Mouse (Mus musculus): ENCODE measurements around the gene Ccdc153. TPM values are rescaled to one million over a fixed set of nuclear protein-coding genes. Genes with fewer than 3 reads are reported as not detected.

Gene Ccdc153
- polyA plus RNA-seq, 1 experiment from 2014 or later, result not detected

DNA sequence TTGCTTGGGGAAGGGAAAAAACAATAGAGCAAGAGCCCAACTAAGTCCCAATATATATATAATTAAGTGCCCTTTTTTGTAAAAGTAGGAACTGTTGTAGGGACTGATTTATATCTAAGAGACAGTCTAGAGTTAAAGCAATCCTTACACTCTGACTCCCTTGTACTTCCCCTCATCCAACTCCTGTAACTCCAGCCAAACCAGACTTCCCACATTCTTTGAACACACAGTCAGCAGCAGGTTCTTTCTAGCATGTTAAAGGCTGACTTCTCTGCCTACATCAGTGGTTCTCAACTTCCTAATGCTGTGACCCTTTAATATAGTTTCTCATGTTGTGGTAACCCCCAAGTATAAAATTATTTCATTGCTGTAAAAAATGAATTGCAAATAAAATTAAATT, 40.9 kb upstream of the Ccdc153 start:
- H3K36me3 ChIP-seq (ENCODE audit: insufficient read depth, low read length), result 0 out of 2 replicates have a peak, but pooled peaks cover 16% of the 10 kb centered on the region
- peak; percentile 11 for DNase-seq (ENCODE audit: low spot score)
- H3K27me3 ChIP-seq (ENCODE audit: insufficient read depth, low read length), result no peaks in the 10 kb centered on the region
- peak overlapping the region; percentile 22; the same call in 1 of the 2 replicates for H3K27ac ChIP-seq
- no peak for ATAC-seq (replicated peaks; ENCODE audit: low FRiP score, low read depth)
- H3K4me3 ChIP-seq (replicated peaks; ENCODE audit: low read depth, low read length), result no peak overlapping the region
- H3K4me1 ChIP-seq (replicated peaks; ENCODE audit: insufficient read depth, low read length), result no peaks in the 10 kb centered on the region
- no peak overlapping the region for H3K4me2 ChIP-seq (ENCODE audit: low read length)
- no peak for TF ChIP-seq CTCF (IDR thresholded peaks at IDR 0.05; ENCODE audit: low read depth)
- H3K9me3 ChIP-seq (replicated peaks; ENCODE audit: low read length), result no peaks in the 10 kb centered on the region
- H3K9ac ChIP-seq (ENCODE audit: low read depth, low read length), result no peak overlapping the region

- Histone ChIP-seq H3K9me3 (replicated peaks; ENCODE audit: low read length) (no peaks in the 10 kb centered on the region), H3K4me3 (replicated peaks; ENCODE audit: low read depth, low read length) (no peak overlapping the region), H3K27me3 (ENCODE audit: insufficient read depth, low read length) (no peaks in the 10 kb centered on the region), H3K36me3 (ENCODE audit: insufficient read depth, low read length) (0 out of 2 replicates have a peak, but pooled peaks cover 16% of the 10 kb centered on the region), H3K4me1 (replicated peaks; ENCODE audit: insufficient read depth, low read length) (no peaks in the 10 kb centered on the region), H3K9ac (ENCODE audit: low read depth, low read length) (no peak overlapping the region), H3K4me2 (ENCODE audit: low read length) (no peak overlapping the region), H3K27ac (no peak overlapping the region)
- no peak for TF ChIP-seq CTCF (IDR thresholded peaks at IDR 0.05; ENCODE audit: low read depth)
- no peak for ATAC-seq (replicated peaks; ENCODE audit: low FRiP score, low read depth)
- DNase-seq (ENCODE audit: low spot score), result no peak
- 52% methylated on average over 3 of the region's 3 CpGs for WGBS
Observed at GRCm38 (mm10) chr9:44200458-44200857, 40.0 kb upstream of the Ccdc153 start.

- DNase-seq (ENCODE audit: low spot score), result no peak
- 94% methylated on average over 2 of the region's 2 CpGs for WGBS
Observed at GRCm38 (mm10) chr9:44207840-44208239, 32.6 kb upstream of the Ccdc153 start.

DNA sequence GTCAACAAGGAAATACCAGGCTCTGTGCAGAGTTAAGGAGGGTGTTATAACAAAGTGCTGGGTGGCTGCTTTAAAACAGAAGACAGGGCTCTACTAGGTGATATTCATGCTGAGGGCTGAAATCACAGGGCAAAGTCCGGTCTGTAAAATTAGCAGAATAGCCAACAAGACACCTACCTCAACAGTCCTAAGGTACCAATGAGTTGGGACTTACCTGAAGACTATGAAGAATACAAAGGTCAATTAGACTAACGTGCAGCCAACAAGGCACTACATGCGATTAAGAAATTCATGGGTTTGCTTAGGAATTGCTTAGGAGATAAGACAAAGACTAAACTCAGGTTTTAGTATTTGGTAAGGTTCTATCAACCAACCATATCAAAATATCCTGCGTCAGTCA, 31.1 kb upstream of the Ccdc153 start:
- no peak overlapping the region for H3K9ac ChIP-seq (ENCODE audit: low read depth, low read length)
- no peak for TF ChIP-seq CTCF (IDR thresholded peaks at IDR 0.05; ENCODE audit: low read depth)
- H3K4me1 ChIP-seq (replicated peaks; ENCODE audit: insufficient read depth, low read length), result no peaks in the 10 kb centered on the region
- no peaks in the 10 kb centered on the region for H3K36me3 ChIP-seq (ENCODE audit: insufficient read depth, low read length)
- H3K4me2 ChIP-seq (ENCODE audit: low read length), result no peak overlapping the region
- H3K27ac ChIP-seq, result no peak overlapping the region
- no peak for ATAC-seq (replicated peaks; ENCODE audit: low FRiP score, low read depth)
- WGBS, result 98% methylated on average over 4 of the region's 4 CpGs
- no peak overlapping the region for H3K4me3 ChIP-seq (replicated peaks; ENCODE audit: low read depth, low read length)
- no peaks in the 10 kb centered on the region for H3K27me3 ChIP-seq (ENCODE audit: insufficient read depth, low read length)
- H3K9me3 ChIP-seq (replicated peaks; ENCODE audit: low read length), result no peaks in the 10 kb centered on the region
- DNase-seq (ENCODE audit: low spot score), result no peak

More at GRCm38 (mm10) chr9:44207840-44208239, 32.6 kb upstream of the Ccdc153 start:
- H3K4me3 ChIP-seq (replicated peaks; ENCODE audit: low read depth, low read length), result no peak overlapping the region
- H3K4me2 ChIP-seq (ENCODE audit: low read length), result no peak overlapping the region
- no peaks in the 10 kb centered on the region for H3K9me3 ChIP-seq (replicated peaks; ENCODE audit: low read length)
- no peak for TF ChIP-seq CTCF (IDR thresholded peaks at IDR 0.05; ENCODE audit: low read depth)
- H3K9ac ChIP-seq (ENCODE audit: low read depth, low read length), result no peak overlapping the region
- H3K27ac ChIP-seq, result no peak overlapping the region
- no peaks in the 10 kb centered on the region for H3K4me1 ChIP-seq (replicated peaks; ENCODE audit: insufficient read depth, low read length)
- no peaks in the 10 kb centered on the region for H3K36me3 ChIP-seq (ENCODE audit: insufficient read depth, low read length)
- ATAC-seq (replicated peaks; ENCODE audit: low FRiP score, low read depth), result no peak
- no peaks in the 10 kb centered on the region for H3K27me3 ChIP-seq (ENCODE audit: insufficient read depth, low read length)

GRCm38 (mm10) chr9:44212406-44212805, 28.1 kb upstream of the Ccdc153 start:
- DNase-seq (ENCODE audit: low spot score) (peak; percentile 24), ATAC-seq (replicated peaks; ENCODE audit: low FRiP score, low read depth) (no peak)
- Histone ChIP-seq H3K4me1 (replicated peaks; ENCODE audit: insufficient read depth, low read length) (no peaks in the 10 kb centered on the region), H3K27ac (no peak overlapping the region), H3K4me3 (replicated peaks; ENCODE audit: low read depth, low read length) (no peak overlapping the region), H3K4me2 (ENCODE audit: low read length) (no peak overlapping the region), H3K36me3 (ENCODE audit: insufficient read depth, low read length) (no peaks in the 10 kb centered on the region), H3K9me3 (replicated peaks; ENCODE audit: low read length) (no peaks in the 10 kb centered on the region), H3K27me3 (ENCODE audit: insufficient read depth, low read length) (no peaks in the 10 kb centered on the region), H3K9ac (ENCODE audit: low read depth, low read length) (no peak overlapping the region)
- 84% methylated on average over 4 of the region's 4 CpGs for WGBS
- no peak for TF ChIP-seq CTCF (IDR thresholded peaks at IDR 0.05; ENCODE audit: low read depth)

DNA sequence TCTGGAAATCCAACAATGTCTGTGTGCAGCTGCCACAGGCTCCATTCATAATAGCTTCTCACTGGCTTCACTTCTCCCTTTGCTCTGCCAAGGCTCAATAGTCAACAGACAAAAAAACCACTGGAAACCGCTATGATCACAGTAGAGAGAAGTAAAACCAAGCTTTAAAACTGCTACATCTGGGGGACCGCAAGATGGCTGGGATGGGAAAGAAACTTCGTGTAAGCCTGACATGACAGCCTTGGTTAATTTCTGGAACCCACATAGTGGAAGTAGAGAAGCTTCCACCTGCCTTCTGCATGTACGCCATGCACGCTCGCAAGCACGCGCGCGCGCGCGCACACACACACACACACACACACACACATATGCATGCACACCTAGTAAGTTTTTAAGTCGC, 26.9 kb upstream of the Ccdc153 start:
- H3K9ac ChIP-seq (ENCODE audit: low read depth, low read length), result no peak overlapping the region
- H3K4me3 ChIP-seq (replicated peaks; ENCODE audit: low read depth, low read length), result no peak overlapping the region
- no peaks in the 10 kb centered on the region for H3K9me3 ChIP-seq (replicated peaks; ENCODE audit: low read length)
- TF ChIP-seq CTCF (IDR thresholded peaks at IDR 0.05; ENCODE audit: low read depth), result no peak
- 96% methylated on average over 14 of the region's 14 CpGs for WGBS
- H3K27ac ChIP-seq, result no peak overlapping the region
- DNase-seq (ENCODE audit: low spot score) (peak; percentile 10), ATAC-seq (replicated peaks; ENCODE audit: low FRiP score, low read depth) (no peak)
- H3K4me2 ChIP-seq (ENCODE audit: low read length), result no peak overlapping the region
- H3K27me3 ChIP-seq (ENCODE audit: insufficient read depth, low read length), result no peaks in the 10 kb centered on the region
- no peaks in the 10 kb centered on the region for H3K36me3 ChIP-seq (ENCODE audit: insufficient read depth, low read length)
- no peaks in the 10 kb centered on the region for H3K4me1 ChIP-seq (replicated peaks; ENCODE audit: insufficient read depth, low read length)

DNA sequence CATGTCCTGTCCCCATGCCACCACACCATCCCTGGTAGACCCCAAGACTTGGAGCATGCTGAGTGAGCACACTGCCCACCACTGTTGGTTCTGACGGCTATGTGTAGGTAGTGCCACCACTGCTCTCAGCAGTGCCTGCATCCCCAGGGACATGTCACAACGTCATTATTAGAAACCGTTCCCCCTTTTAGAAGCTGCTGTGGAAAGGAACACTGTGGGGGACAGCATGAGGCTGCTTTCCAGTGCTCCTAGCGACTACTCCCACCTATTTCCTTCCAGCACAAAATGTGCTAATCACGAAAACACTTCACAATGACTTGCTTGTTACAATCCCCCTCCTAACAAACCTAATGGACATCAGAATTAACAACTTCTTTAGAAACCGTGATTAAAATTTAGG, 14.5 kb upstream of the Ccdc153 start:
- peaks cover 6% of the 10 kb centered on the region; the same call in 1 of the 2 replicates for H3K4me1 ChIP-seq (replicated peaks; ENCODE audit: insufficient read depth, low read length)
- peak overlapping the region; percentile 9; the same call in 1 of the 2 replicates for H3K27ac ChIP-seq
- H3K4me2 ChIP-seq (ENCODE audit: low read length), result no peak overlapping the region
- DNase-seq (ENCODE audit: low spot score) (peak; percentile 22), ATAC-seq (replicated peaks; ENCODE audit: low FRiP score, low read depth) (no peak)
- TF ChIP-seq CTCF (IDR thresholded peaks at IDR 0.05; ENCODE audit: low read depth), result no peak
- H3K4me3 ChIP-seq (replicated peaks; ENCODE audit: low read depth, low read length), result no peak overlapping the region
- H3K9ac ChIP-seq (ENCODE audit: low read depth, low read length), result no peak overlapping the region
- H3K36me3 ChIP-seq (ENCODE audit: insufficient read depth, low read length), result no peaks in the 10 kb centered on the region
- H3K9me3 ChIP-seq (replicated peaks; ENCODE audit: low read length), result no peaks in the 10 kb centered on the region
- no peaks in the 10 kb centered on the region for H3K27me3 ChIP-seq (ENCODE audit: insufficient read depth, low read length)
- 41% methylated on average over 6 of the region's 6 CpGs for WGBS

Measured in kidney, postnatal 0 days (tissue).